Mouse (Mus musculus) small intestine, adult 2 months (tissue): ENCODE results near the gene Trim47.

ENCODE experiments used
- CTCF ChIP-seq: fragments of 200-500 bp; IDR thresholded peaks from 2 replicates; pipeline ENCODE4 v1.5.1; 2012; ENCODE audit warnings: low read depth, mild to moderate bottlenecking, control low read depth, inconsistent platforms, low read length, moderate library complexity, mixed read lengths; ENCODE audit not compliant: insufficient replicate concordance, insufficient read length; ENCODE audit errors: extremely low read depth
- POLR2A ChIP-seq: fragments of 200-500 bp; IDR thresholded peaks from 2 replicates; pipeline ENCODE4 v1.6.1; 2012; ENCODE audit warnings: low read depth, mild to moderate bottlenecking, control low read depth, inconsistent platforms, low read length, moderate library complexity

DNA sequence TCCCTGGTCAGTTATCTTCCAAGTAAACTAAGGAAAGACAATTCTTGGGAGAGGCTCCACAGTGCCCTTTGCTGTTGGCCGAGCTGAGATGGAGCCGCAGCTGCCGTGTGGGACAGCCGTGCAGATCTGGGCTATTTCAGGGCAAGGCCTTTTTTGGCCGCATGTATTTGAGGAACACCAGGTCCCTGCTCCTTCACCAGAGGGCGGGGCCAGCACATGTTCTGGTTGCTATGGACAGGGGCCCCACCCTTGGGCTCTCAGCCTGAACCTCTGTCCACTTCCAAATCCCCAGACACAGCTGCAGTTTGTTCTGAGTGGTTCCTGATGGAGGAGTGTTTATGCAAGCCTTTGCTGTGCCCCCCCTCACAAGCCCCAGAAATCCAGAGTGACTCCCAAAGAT is 26.6 kb downstream of the Trim47 start:
- TF ChIP-seq CTCF (no peak), POLR2A (no peak)
